Mouse (Mus musculus): ENCODE results near the gene Psmb4. TPM values are rescaled to one million over a fixed set of nuclear protein-coding genes. Genes with fewer than 3 reads are reported as not detected.

Gene Psmb4
- total RNA-seq, 2 experiments from 2014 or later: 280 to 392 TPM

Other genes starting within 250 kb of the Psmb4 start
- gene Gm10972, start 243.8 kb downstream of the Psmb4 start, total RNA-seq (2014; fragmentation: Nextera tagmentation): not detected in 2 replicates
- gene Gm10972, start 243.8 kb downstream of the Psmb4 start, total RNA-seq (2017): not detected in 2 replicates
- gene Tuft1, start 228.1 kb downstream of the Psmb4 start, total RNA-seq (2014; fragmentation: Nextera tagmentation): 3.0 and 3.2 TPM in 2 replicates
- gene Tuft1, start 228.1 kb downstream of the Psmb4 start, total RNA-seq (2017): 8.9 and 15.4 TPM in 2 replicates
- gene Selenbp2, start 193.4 kb downstream of the Psmb4 start, total RNA-seq (2014; fragmentation: Nextera tagmentation): not detected in 2 replicates
- 0.13 TPM in 1 of 2 replicates, not detected in the other for gene Selenbp2, start 193.4 kb downstream of the Psmb4 start, total RNA-seq (2017)
- 0.17 TPM in 1 of 2 replicates, not detected in the other for gene Cgn, start 100.5 kb downstream of the Psmb4 start, total RNA-seq (2014; fragmentation: Nextera tagmentation)
- gene Cgn, start 100.5 kb downstream of the Psmb4 start, total RNA-seq (2017): not detected in 2 replicates
- gene Pogz, start 49.4 kb downstream of the Psmb4 start, total RNA-seq (2014; fragmentation: Nextera tagmentation): 31.7 and 38.0 TPM in 2 replicates
- gene Pogz, start 49.4 kb downstream of the Psmb4 start, total RNA-seq (2017): 13.0 and 20.9 TPM in 2 replicates
- 30.4 and 39.7 TPM in 2 replicates for gene Selenbp1, start 46.1 kb upstream of the Psmb4 start, total RNA-seq (2014; fragmentation: Nextera tagmentation)
- 19.2 and 20.1 TPM in 2 replicates for gene Selenbp1, start 46.1 kb upstream of the Psmb4 start, total RNA-seq (2017)
- gene Rfx5, start 67.1 kb upstream of the Psmb4 start, total RNA-seq (2014; fragmentation: Nextera tagmentation): 19.0 and 25.0 TPM in 2 replicates
- 17.1 and 17.9 TPM in 2 replicates for gene Rfx5, start 67.1 kb upstream of the Psmb4 start, total RNA-seq (2017)
- 21.2 and 31.9 TPM in 2 replicates for gene Pi4kb, start 87.8 kb upstream of the Psmb4 start, total RNA-seq (2014; fragmentation: Nextera tagmentation)
- 24.3 and 24.6 TPM in 2 replicates for gene Pi4kb, start 87.8 kb upstream of the Psmb4 start, total RNA-seq (2017)
- gene Zfp687, start 128.5 kb upstream of the Psmb4 start, total RNA-seq (2014; fragmentation: Nextera tagmentation): 35.0 and 36.7 TPM in 2 replicates
- gene Zfp687, start 128.5 kb upstream of the Psmb4 start, total RNA-seq (2017): 18.4 and 20.6 TPM in 2 replicates
- gene Psmd4, start 155.7 kb upstream of the Psmb4 start, total RNA-seq (2014; fragmentation: Nextera tagmentation): 112 and 128 TPM in 2 replicates
- 196 and 226 TPM in 2 replicates for gene Psmd4, start 155.7 kb upstream of the Psmb4 start, total RNA-seq (2017)
- gene Pip5k1a, start 220.0 kb upstream of the Psmb4 start, total RNA-seq (2014; fragmentation: Nextera tagmentation): 22.8 and 23.8 TPM in 2 replicates
- 14.4 and 16.0 TPM in 2 replicates for gene Pip5k1a, start 220.0 kb upstream of the Psmb4 start, total RNA-seq (2017)
- 54.8 and 58.1 TPM in 2 replicates for gene Vps72, start 224.1 kb upstream of the Psmb4 start, total RNA-seq (2014; fragmentation: Nextera tagmentation)
- gene Vps72, start 224.1 kb upstream of the Psmb4 start, total RNA-seq (2017): 50.0 and 62.4 TPM in 2 replicates
- 9.4 and 13.9 TPM in 2 replicates for gene Tmod4, start 237.5 kb upstream of the Psmb4 start, total RNA-seq (2014; fragmentation: Nextera tagmentation)
- not detected in 2 replicates for gene Tmod4, start 237.5 kb upstream of the Psmb4 start, total RNA-seq (2017)
- gene Scnm1, start 247.1 kb upstream of the Psmb4 start, total RNA-seq (2014; fragmentation: Nextera tagmentation): 41.2 and 82.8 TPM in 2 replicates
- gene Scnm1, start 247.1 kb upstream of the Psmb4 start, total RNA-seq (2017): 53.1 and 64.1 TPM in 2 replicates
- 3.1 and 4.3 TPM in 2 replicates for gene Lysmd1, start 247.1 kb upstream of the Psmb4 start, total RNA-seq (2014; fragmentation: Nextera tagmentation)
- 2.7 and 4.4 TPM in 2 replicates for gene Lysmd1, start 247.1 kb upstream of the Psmb4 start, total RNA-seq (2017)